Mouse (Mus musculus): Measurements from ENCODE around the gene Ubxn11. TPM values are rescaled to one million over a fixed set of nuclear protein-coding genes. Genes with fewer than 3 reads are reported as not detected.

The Ubxn11 gene
- total RNA-seq, 2 experiments from 2014 or later = 4.5 TPM; not detected in 1

Other genes with a start within 250 kb of the Ubxn11 start
- gene Rps6ka1, start 214.8 kb upstream of the Ubxn11 start, total RNA-seq (2015; ENCODE audit: low replicate concordance) = 73.9 and 91.8 TPM in 2 replicates
- gene Rps6ka1, start 214.8 kb upstream of the Ubxn11 start, total RNA-seq (2017; ENCODE audit: low replicate concordance) = 77.2 and 91.8 TPM in 2 replicates
- 1,062 and 1,086 TPM in 2 replicates for gene Hmgn2, start 133.9 kb upstream of the Ubxn11 start, total RNA-seq (2015; ENCODE audit: low replicate concordance)
- gene Hmgn2, start 133.9 kb upstream of the Ubxn11 start, total RNA-seq (2017; ENCODE audit: low replicate concordance) = 532 and 653 TPM in 2 replicates
- 9.4 and 10.1 TPM in 2 replicates for gene Dhdds, start 101.7 kb upstream of the Ubxn11 start, total RNA-seq (2015; ENCODE audit: low replicate concordance)
- 10.1 and 12.1 TPM in 2 replicates for gene Dhdds, start 101.7 kb upstream of the Ubxn11 start, total RNA-seq (2017; ENCODE audit: low replicate concordance)
- 1.1 and 2.1 TPM in 2 replicates for gene Lin28a, start 83.7 kb upstream of the Ubxn11 start, total RNA-seq (2015; ENCODE audit: low replicate concordance)
- gene Lin28a, start 83.7 kb upstream of the Ubxn11 start, total RNA-seq (2017; ENCODE audit: low replicate concordance) = 1.0 and 2.2 TPM in 2 replicates
- gene Zfp683, start 48.7 kb upstream of the Ubxn11 start, total RNA-seq (2015; ENCODE audit: low replicate concordance) = not detected in 2 replicates
- gene Zfp683, start 48.7 kb upstream of the Ubxn11 start, total RNA-seq (2017; ENCODE audit: low replicate concordance) = not detected in 2 replicates
- 5.0 TPM in 1 of 2 replicates, not detected in the other for gene Crybg2, start 41.8 kb upstream of the Ubxn11 start, total RNA-seq (2015; ENCODE audit: low replicate concordance)
- not detected in 2 replicates for gene Crybg2, start 41.8 kb upstream of the Ubxn11 start, total RNA-seq (2017; ENCODE audit: low replicate concordance)
- 157 and 288 TPM in 2 replicates for gene Cd52, start 7.5 kb upstream of the Ubxn11 start, total RNA-seq (2015; ENCODE audit: low replicate concordance)
- gene Cd52, start 7.5 kb upstream of the Ubxn11 start, total RNA-seq (2017; ENCODE audit: low replicate concordance) = 103 and 211 TPM in 2 replicates
- 129 and 180 TPM in 2 replicates for gene Sh3bgrl3, start 26.2 kb downstream of the Ubxn11 start, total RNA-seq (2015; ENCODE audit: low replicate concordance)
- 22.6 and 67.0 TPM in 2 replicates for gene Sh3bgrl3, start 26.2 kb downstream of the Ubxn11 start, total RNA-seq (2017; ENCODE audit: low replicate concordance)
- 91.4 and 93.3 TPM in 2 replicates for gene Cep85, start 84.5 kb downstream of the Ubxn11 start, total RNA-seq (2015; ENCODE audit: low replicate concordance)
- gene Cep85, start 84.5 kb downstream of the Ubxn11 start, total RNA-seq (2017; ENCODE audit: low replicate concordance) = 105 and 118 TPM in 2 replicates
- not detected in 2 replicates for gene Gm7534, start 100.4 kb downstream of the Ubxn11 start, total RNA-seq (2015; ENCODE audit: low replicate concordance)
- gene Gm7534, start 100.4 kb downstream of the Ubxn11 start, total RNA-seq (2017; ENCODE audit: low replicate concordance) = not detected in 2 replicates
- gene Catsper4, start 124.8 kb downstream of the Ubxn11 start, total RNA-seq (2015; ENCODE audit: low replicate concordance) = not detected in 2 replicates
- gene Catsper4, start 124.8 kb downstream of the Ubxn11 start, total RNA-seq (2017; ENCODE audit: low replicate concordance) = not detected in 2 replicates
- gene Cnksr1, start 135.8 kb downstream of the Ubxn11 start, total RNA-seq (2015; ENCODE audit: low replicate concordance) = not detected in 2 replicates
- not detected in 2 replicates for gene Cnksr1, start 135.8 kb downstream of the Ubxn11 start, total RNA-seq (2017; ENCODE audit: low replicate concordance)
- not detected in 2 replicates for gene E130218I03Rik, start 141.1 kb downstream of the Ubxn11 start, total RNA-seq (2015; ENCODE audit: low replicate concordance)
- gene E130218I03Rik, start 141.1 kb downstream of the Ubxn11 start, total RNA-seq (2017; ENCODE audit: low replicate concordance) = not detected in 2 replicates
- 2.2 and 4.6 TPM in 2 replicates for gene Zfp593, start 143.0 kb downstream of the Ubxn11 start, total RNA-seq (2015; ENCODE audit: low replicate concordance)
- gene Zfp593, start 143.0 kb downstream of the Ubxn11 start, total RNA-seq (2017; ENCODE audit: low replicate concordance) = not detected in 2 replicates
- not detected in 2 replicates for gene Gm30191, start 144.4 kb downstream of the Ubxn11 start, total RNA-seq (2015; ENCODE audit: low replicate concordance)
- not detected in 2 replicates for gene Gm30191, start 144.4 kb downstream of the Ubxn11 start, total RNA-seq (2017; ENCODE audit: low replicate concordance)
- not detected in 2 replicates for gene Grrp1, start 151.5 kb downstream of the Ubxn11 start, total RNA-seq (2015; ENCODE audit: low replicate concordance)
- not detected in 2 replicates for gene Grrp1, start 151.5 kb downstream of the Ubxn11 start, total RNA-seq (2017; ENCODE audit: low replicate concordance)
- 39.4 and 45.4 TPM in 2 replicates for gene Pdik1l, start 185.3 kb downstream of the Ubxn11 start, total RNA-seq (2015; ENCODE audit: low replicate concordance)
- 52.6 and 53.7 TPM in 2 replicates for gene Pdik1l, start 185.3 kb downstream of the Ubxn11 start, total RNA-seq (2017; ENCODE audit: low replicate concordance)
- not detected in 2 replicates for gene Trim63, start 212.6 kb downstream of the Ubxn11 start, total RNA-seq (2015; ENCODE audit: low replicate concordance)
- gene Trim63, start 212.6 kb downstream of the Ubxn11 start, total RNA-seq (2017; ENCODE audit: low replicate concordance) = not detected in 2 replicates
- not detected in 2 replicates for gene Slc30a2, start 240.6 kb downstream of the Ubxn11 start, total RNA-seq (2015; ENCODE audit: low replicate concordance)
- gene Slc30a2, start 240.6 kb downstream of the Ubxn11 start, total RNA-seq (2017; ENCODE audit: low replicate concordance) = not detected in 2 replicates

All from erythroid progenitor cell, adult 5-6 weeks (primary cell).